Mouse (Mus musculus) midbrain, embryonic 12.5 days (tissue): Measurements from ENCODE around the gene Col11a1. TPM values are rescaled to one million over a fixed set of nuclear protein-coding genes. Genes with fewer than 3 reads are reported as not detected.
A peak's percentile ranks its signal among the peaks of the same experiment; 100 is the strongest.

Experiments
- ATAC-seq: fragments of 200-750 bp; cut with Nextera tagmentation; 2 replicates; pipeline ENCODE4 v1.8.0; 2017; ENCODE audit warnings: low read depth, moderate TSS enrichment, moderate library complexity; ENCODE audit not compliant: low FRiP score
- H3K27ac ChIP-seq: fragments of 300-500 bp; sonication (generic); replicated peaks from 2 replicates; pipeline ENCODE4 v1.5.1; 2016; ENCODE audit warnings: mild to moderate bottlenecking
- H3K27me3 ChIP-seq: fragments of 300-500 bp; sonication (generic); 2 replicates; pipeline ENCODE4 v1.6.1; 2016; ENCODE audit warnings: mild to moderate bottlenecking
- H3K36me3 ChIP-seq: fragments of 300-500 bp; sonication (generic); 2 replicates; pipeline ENCODE4 v1.6.1; 2016
- H3K4me1 ChIP-seq: fragments of 300-500 bp; sonication (generic); 2 replicates; pipeline ENCODE4 v1.6.1; 2016
- H3K4me2 ChIP-seq: fragments of 300-500 bp; sonication (generic); replicated peaks from 2 replicates; pipeline ENCODE4 v1.6.1; 2016; ENCODE audit warnings: mild to moderate bottlenecking, moderate library complexity
- H3K4me3 ChIP-seq: fragments of 300-500 bp; sonication (generic); 2 replicates; pipeline ENCODE4 v1.5.1; 2016; ENCODE audit warnings: mild to moderate bottlenecking
- H3K9ac ChIP-seq: fragments of 300-500 bp; sonication (generic); replicated peaks from 2 replicates; pipeline ENCODE4 v1.6.1; 2016; ENCODE audit warnings: mild to moderate bottlenecking, moderate library complexity
- H3K9me3 ChIP-seq: fragments of 300-500 bp; sonication (generic); 2 replicates; pipeline ENCODE4 v1.6.1; 2016; ENCODE audit warnings: mild to moderate bottlenecking
- WGBS: fragments of 180-500 bp; shearing (Covaris S2); methylation state at CpG from one replicate; pipeline ENCODE4 v1.1.7; 2016; 5-methylcytosine and 5-hydroxymethylcytosine counted together
- polyA plus RNA-seq: library from polyadenylated mRNA; unstranded; fragments of >200 nt; fragmentation: Nextera tagmentation; extraction: Ambion mirVana; gene quantifications from 2 replicates; pipeline ENCODE4 v1.2.1, GENCODE M21; 2016

Col11a1 gene
- polyA plus RNA-seq, 1 experiment from 2014 or later = 36.9 TPM

- ATAC-seq = no peak
- Histone ChIP-seq H3K4me3 (no peak overlapping the region), H3K36me3 (no peaks in the 10 kb centered on the region), H3K9ac (no peak overlapping the region), H3K27ac (no peak overlapping the region), H3K4me1 (no peaks in the 10 kb centered on the region), H3K27me3 (no peaks in the 10 kb centered on the region), H3K4me2 (no peak overlapping the region), H3K9me3 (no peaks in the 10 kb centered on the region)
- 89% methylated on average over 6 of the region's 6 CpGs for WGBS
These were observed 167.8 kb downstream of the Col11a1 start for GRCm38 (mm10) chr3:114197964-114198750.

DNA sequence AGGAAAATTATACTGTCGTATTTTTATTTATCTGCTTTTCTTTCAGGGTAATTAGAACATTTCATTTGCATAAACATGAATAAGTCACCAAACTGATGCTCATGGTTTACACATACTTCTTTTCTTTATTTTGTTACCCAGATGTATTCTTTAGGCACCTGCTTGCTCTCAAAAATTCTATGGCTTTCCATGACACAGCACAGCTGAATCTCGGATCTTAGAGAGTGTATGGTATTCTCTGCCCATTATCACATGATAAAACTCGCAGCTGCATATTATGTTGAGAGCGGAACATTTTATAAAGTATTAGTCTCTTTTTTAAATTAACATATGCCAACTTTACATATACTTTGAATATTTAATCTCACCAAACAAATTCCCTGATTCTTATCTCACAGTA lies 181.9 kb downstream of the Col11a1 start:
- 85% methylated on average over 4 of the region's 4 CpGs for WGBS
- Histone ChIP-seq H3K4me1 (no peaks in the 10 kb centered on the region), H3K4me3 (no peak overlapping the region), H3K36me3 (no peaks in the 10 kb centered on the region), H3K9me3 (no peaks in the 10 kb centered on the region), H3K27me3 (no peaks in the 10 kb centered on the region), H3K9ac (no peak overlapping the region), H3K27ac (no peak overlapping the region), H3K4me2 (no peak overlapping the region)
- no peak for ATAC-seq

DNA sequence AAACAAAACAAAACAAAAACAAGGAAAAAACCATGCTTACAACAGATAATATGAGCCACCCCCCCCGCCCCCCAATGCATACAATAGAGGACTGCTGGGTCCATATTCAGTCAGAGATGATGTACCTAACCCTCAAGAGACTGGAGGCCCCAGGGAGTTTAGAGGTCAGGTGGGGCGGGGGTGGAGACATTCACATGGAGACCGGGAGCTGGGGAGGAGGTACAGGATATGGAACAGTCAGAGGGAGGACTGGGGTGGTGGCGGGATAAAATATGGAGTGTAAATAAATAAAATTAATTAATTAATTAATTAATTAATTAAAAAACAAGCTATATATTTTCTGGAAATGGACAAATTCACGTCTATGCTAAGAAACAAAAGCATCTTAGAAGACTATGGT lies 185.8 kb downstream of the Col11a1 start:
- Histone ChIP-seq H3K4me2 (no peak overlapping the region), H3K9me3 (no peaks in the 10 kb centered on the region), H3K27ac (no peak overlapping the region), H3K4me1 (no peaks in the 10 kb centered on the region), H3K27me3 (no peaks in the 10 kb centered on the region), H3K9ac (no peak overlapping the region), H3K4me3 (no peak overlapping the region), H3K36me3 (no peaks in the 10 kb centered on the region)
- ATAC-seq = peak; percentile 58
- WGBS = 88% methylated on average over 5 of the region's 5 CpGs

GRCm38 (mm10) chr3:114229501-114229900 lies 199.2 kb downstream of the Col11a1 start:
- no peak for ATAC-seq
- H3K4me3 ChIP-seq = no peak overlapping the region
- H3K36me3 ChIP-seq = no peaks in the 10 kb centered on the region
- no peak overlapping the region for H3K9ac ChIP-seq
- H3K9me3 ChIP-seq = no peaks in the 10 kb centered on the region
- no peak overlapping the region for H3K4me2 ChIP-seq
- H3K4me1 ChIP-seq = no peaks in the 10 kb centered on the region
- no peaks in the 10 kb centered on the region for H3K27me3 ChIP-seq
- H3K27ac ChIP-seq = no peak overlapping the region
- 63% methylated on average over 1 of the region's 1 CpGs for WGBS
